In genomic region chr13:101691669-101692068, GRCm38 (mm10) we compare ENCODE assay signal across 9 mouse cellular contexts.
DNase-seq lines count a peak whose midpoint lies in the region; ATAC-seq and TF ChIP-seq lines count a peak whose summit lies in the region.
"Had no signal": no experiment of that assay in that cellular context is flagged by ENCODE, and none has a peak within 500 bp of the region (broad histone marks: within the 10 kb centered on the region; RNA-seq: fewer than 3 reads in every experiment).

No protein-coding gene starts in this region.

- WGBS in forebrain, embryonic 16.5 days, result 11% methylated on average over 6 of the region's 6 CpGs
- WGBS in liver, embryonic 15.5 days (ENCODE audit: insufficient replicate concordance), result 67% methylated on average over 6 of the region's 6 CpGs

- peaks cover 37% of the 10 kb centered on the region for H3K4me1 ChIP-seq in forebrain, embryonic 16.5 days (replicated peaks; ENCODE audit: control insufficient read depth, insufficient read depth, low read length)
- H3K4me1 ChIP-seq in liver, embryonic 15.5 days (replicated peaks), result peaks cover 55% of the 10 kb centered on the region

- peak overlapping the region; percentile 45 for H3K9ac ChIP-seq in forebrain, embryonic 16.5 days (replicated peaks; ENCODE audit: low read depth, low read length)
- peak overlapping the region; percentile 87 for H3K9ac ChIP-seq in liver, embryonic 15.5 days

- intact Hi-C loops in gastrocnemius, adult 2 months (cut with DNase I), result loop anchor here (5.0 to 10.0 kb wide), 2 partner anchors 179 to 377 kb away; no protein-coding TSS in a partner anchor

- H3K36me3 ChIP-seq in forebrain, embryonic 16.5 days (ENCODE audit: control insufficient read depth, insufficient read depth), result peaks cover 10% of the 10 kb centered on the region; the same call in 1 of the 2 replicates
- H3K36me3 ChIP-seq in liver, embryonic 15.5 days (replicated peaks), result peaks cover 33% of the 10 kb centered on the region

- ATAC-seq in forebrain, embryonic 16.5 days, result no peak
- no peak for ATAC-seq in liver, embryonic 15.5 days (ENCODE audit: insufficient read depth)

- H3K4me2 ChIP-seq in forebrain, embryonic 16.5 days (ENCODE audit: low read length), result peak overlapping the region; percentile 95
- peak overlapping the region; percentile 95 for H3K4me2 ChIP-seq in liver, embryonic 15.5 days

- no peaks in the 10 kb centered on the region for H3K9me3 ChIP-seq in forebrain, embryonic 16.5 days (ENCODE audit: control insufficient read depth, low read length)
- H3K9me3 ChIP-seq in liver, embryonic 15.5 days (replicated peaks), result no peaks in the 10 kb centered on the region

- peak overlapping the region; percentile 87 for H3K4me3 ChIP-seq in gastrocnemius, adult 2 months
- peak overlapping the region; percentile 51 for H3K4me3 ChIP-seq in forebrain, embryonic 16.5 days (replicated peaks; ENCODE audit: low read length)
- H3K4me3 ChIP-seq in liver, embryonic 15.5 days (replicated peaks), result peak overlapping the region; percentile 78

- no peaks in the 10 kb centered on the region for H3K27me3 ChIP-seq in forebrain, embryonic 16.5 days (replicated peaks; ENCODE audit: control insufficient read depth, insufficient read depth, low read length)
- no peaks in the 10 kb centered on the region for H3K27me3 ChIP-seq in liver, embryonic 15.5 days

- no peak for DNase-seq in gastrocnemius, adult 2 months
- no peak for DNase-seq in gastrocnemius, adult 8-10 months (ENCODE audit: low spot score in 2 of 2)
- DNase-seq in Muller cell, postnatal 12 days (ENCODE audit: inconsistent ontology term), result peak; percentile 66
- DNase-seq in spleen, adult 12 weeks (ENCODE audit: low spot score), result no peak
- DNase-seq in right cerebral cortex, adult 18-20 months, result no peak
- no peak for DNase-seq in adipocyte (ENCODE audit: low spot score)
- DNase-seq: lung, postnatal 14 days had no signal

- peak overlapping the region; percentile 83 for H3K27ac ChIP-seq in gastrocnemius, adult 2 months
- no peak overlapping the region for H3K27ac ChIP-seq in forebrain, embryonic 16.5 days (ENCODE audit: low read length)
- H3K27ac ChIP-seq in liver, embryonic 15.5 days (replicated peaks), result peak overlapping the region; percentile 95

- no peak for TF ChIP-seq CTCF in gastrocnemius, adult 2 months (IDR thresholded peaks at IDR 0.05)
